Mouse (Mus musculus) spleen, adult 2 months (tissue): ENCODE results near the gene Lipc.

Experiments
- CTCF ChIP-seq: fragments of 200-500 bp; IDR thresholded peaks from 2 replicates; pipeline ENCODE4 v1.5.1; 2011; ENCODE audit warnings: mild to moderate bottlenecking, inconsistent platforms; ENCODE audit not compliant: insufficient read depth, insufficient read length, insufficient replicate concordance; ENCODE audit errors: extremely low read depth
- POLR2A ChIP-seq: fragments of 200-500 bp; IDR thresholded peaks from 2 replicates; pipeline ENCODE4 v1.6.1; 2011; ENCODE audit warnings: low read depth, low read length, inconsistent platforms

DNA sequence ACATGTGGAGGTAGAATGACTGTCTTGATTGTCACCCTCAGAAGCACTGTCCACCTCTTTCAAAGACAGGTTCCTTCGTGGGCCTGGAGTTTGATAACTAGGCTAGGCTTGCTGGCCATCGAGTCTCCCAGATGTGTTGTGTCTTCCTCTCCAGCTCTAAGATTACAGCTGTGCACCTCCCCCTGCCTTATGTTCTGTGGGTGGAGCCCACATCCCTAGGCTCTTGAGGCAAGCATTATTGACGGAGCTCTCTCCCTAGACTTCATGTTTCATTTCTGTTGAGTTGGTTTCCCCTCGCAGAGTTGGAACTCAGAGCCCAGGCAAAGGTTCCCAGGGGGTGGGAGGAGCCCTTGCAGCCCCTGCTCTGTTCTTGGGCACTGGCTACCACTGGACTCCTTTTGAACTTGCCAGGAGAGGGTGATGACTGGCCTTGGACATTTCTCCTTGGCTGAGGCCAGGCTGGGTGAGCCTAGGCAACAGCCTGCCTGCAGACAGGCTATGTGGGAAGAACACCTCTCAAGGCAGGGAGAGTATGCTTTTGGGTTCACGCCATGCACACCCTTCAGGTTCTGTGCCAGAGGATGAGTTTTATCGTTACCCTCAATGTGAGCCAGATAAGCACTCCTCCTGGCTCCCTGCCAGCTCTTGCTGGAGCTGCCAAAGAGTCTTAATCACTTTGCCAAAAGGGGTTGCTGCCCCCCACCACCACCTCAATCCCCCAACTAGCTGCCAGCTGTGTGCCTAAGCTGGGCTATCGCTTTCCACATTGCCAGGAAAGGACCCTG, 30.1 kb downstream of the Lipc start:
- TF ChIP-seq CTCF (no peak), POLR2A (no peak)
